Mouse (Mus musculus): ENCODE measurements around the gene Cd28. TPM values are rescaled to one million over a fixed set of nuclear protein-coding genes. Genes with fewer than 3 reads are reported as not detected.

Cd28 gene
- total RNA-seq (2023): under 1 TPM; 0.49 to 0.59 TPM

GRCm38 (mm10) chr1:60716567-60716966, at the start of gene Cd28:
Gene Cd28 (plus strand): TSS chr1:60716800.

Other genes with a start within 250 kb of the Cd28 start
- 10 to 100 TPM; 17.9 to 23.3 TPM for gene Raph1, start 149.7 kb upstream of the Cd28 start, total RNA-seq (2023)
- not detected for gene Ctla4, start 170.2 kb downstream of the Cd28 start, total RNA-seq (2023)

Data from neutrophil, adult 83 days (primary cell).